Mouse (Mus musculus) brain, embryonic 14.5 days (tissue): Measurements from ENCODE around the gene Gm43191.

Source experiments
- CTCF ChIP-seq: fragments of 200-500 bp; IDR thresholded peaks from 2 replicates; pipeline ENCODE4 v1.5.1; 2012; ENCODE audit warnings: inconsistent platforms, mild to moderate bottlenecking, moderate library complexity, borderline replicate concordance; ENCODE audit not compliant: insufficient read depth, insufficient read length; ENCODE audit errors: extremely low read depth
- POLR2A ChIP-seq: fragments of 200-500 bp; IDR thresholded peaks from 2 replicates; pipeline ENCODE4 v1.6.1; 2012; ENCODE audit warnings: mild to moderate bottlenecking, inconsistent platforms, borderline replicate concordance; ENCODE audit not compliant: poor library complexity, insufficient read depth, insufficient read length, severe bottlenecking; ENCODE audit errors: extremely low read depth

DNA sequence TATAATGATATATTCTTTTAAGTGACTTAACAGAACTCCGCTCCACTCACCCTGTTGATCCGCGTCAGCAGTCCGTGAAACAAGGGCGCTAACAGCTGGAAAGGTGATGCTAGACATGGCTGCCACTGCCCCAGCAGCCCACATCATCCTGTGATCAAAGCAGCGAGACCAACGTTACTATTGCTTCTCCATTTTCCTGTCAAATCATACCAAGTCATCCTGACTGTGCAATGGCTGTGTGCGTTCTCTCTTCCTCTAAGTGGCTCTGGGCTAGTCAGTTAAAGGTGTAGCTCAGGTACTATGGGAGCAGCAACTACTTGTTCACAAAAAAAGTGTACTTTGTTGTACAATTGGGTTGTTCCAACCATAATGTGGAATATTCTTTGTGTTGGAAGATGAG lies 46.2 kb downstream of the Gm43191 start:
- TF ChIP-seq CTCF (no peak), POLR2A (no peak)
